Mouse (Mus musculus): ENCODE measurements around the gene Fhl2. TPM values are rescaled to one million over a fixed set of nuclear protein-coding genes. Genes with fewer than 3 reads are reported as not detected.
A peak's percentile ranks its signal among the peaks of the same experiment; 100 is the strongest.
"Not testable (repeated sequence)": the region's sequence is repeated elsewhere in the genome, so short reads cannot be mapped to it uniquely, and the experiment has no call there.

Fhl2 gene
- polyA plus RNA-seq, 1 experiment from 2014 or later, result 145 TPM

- TF ChIP-seq CTCF (IDR thresholded peaks at IDR 0.05; ENCODE audit: low read depth), result peak; percentile 76
- H3K4me2 ChIP-seq (ENCODE audit: low read length), result no peak overlapping the region
- no peak overlapping the region for H3K4me3 ChIP-seq (replicated peaks; ENCODE audit: low read depth, low read length)
- H3K4me1 ChIP-seq (replicated peaks; ENCODE audit: insufficient read depth, low read length), result peaks cover 3% of the 10 kb centered on the region
- H3K36me3 ChIP-seq (ENCODE audit: insufficient read depth, low read length), result peaks cover 8% of the 10 kb centered on the region; the same call in 1 of the 2 replicates
- ATAC-seq (replicated peaks; ENCODE audit: low FRiP score, low read depth) (peak; percentile 63), DNase-seq (ENCODE audit: low spot score) (peak; percentile 74)
- WGBS, result 59% methylated on average over 4 of the region's 4 CpGs
- H3K9ac ChIP-seq (ENCODE audit: low read depth, low read length), result no peak overlapping the region
- no peak overlapping the region for H3K27ac ChIP-seq
- no peaks in the 10 kb centered on the region for H3K27me3 ChIP-seq (ENCODE audit: insufficient read depth, low read length)
- no peaks in the 10 kb centered on the region for H3K9me3 ChIP-seq (replicated peaks; ENCODE audit: low read length)
These were observed 53.5 kb downstream of the Fhl2 start for GRCm38 (mm10) chr1:43143284-43143683.

GRCm38 (mm10) chr1:43142849-43143248 lies 53.9 kb downstream of the Fhl2 start:
- 66% methylated on average over 6 of the region's 6 CpGs for WGBS
- H3K4me1 ChIP-seq (replicated peaks; ENCODE audit: insufficient read depth, low read length), result peaks cover 3% of the 10 kb centered on the region
- no peak overlapping the region for H3K9ac ChIP-seq (ENCODE audit: low read depth, low read length)
- H3K36me3 ChIP-seq (ENCODE audit: insufficient read depth, low read length), result peaks cover 8% of the 10 kb centered on the region; the same call in 1 of the 2 replicates
- H3K4me2 ChIP-seq (ENCODE audit: low read length), result no peak overlapping the region
- H3K27me3 ChIP-seq (ENCODE audit: insufficient read depth, low read length), result no peaks in the 10 kb centered on the region
- no peak for TF ChIP-seq CTCF (IDR thresholded peaks at IDR 0.05; ENCODE audit: low read depth)
- H3K9me3 ChIP-seq (replicated peaks; ENCODE audit: low read length), result no peaks in the 10 kb centered on the region
- DNase-seq (ENCODE audit: low spot score) (no peak), ATAC-seq (replicated peaks; ENCODE audit: low FRiP score, low read depth) (no peak)
- no peak overlapping the region for H3K4me3 ChIP-seq (replicated peaks; ENCODE audit: low read depth, low read length)
- H3K27ac ChIP-seq, result no peak overlapping the region

GRCm38 (mm10) chr1:43141555-43141961 lies 55.2 kb downstream of the Fhl2 start:
- 71% methylated on average over 11 of the region's 11 CpGs for WGBS
- Histone ChIP-seq H3K9ac (ENCODE audit: low read depth, low read length) (no peak overlapping the region), H3K27ac (no peak overlapping the region), H3K4me2 (ENCODE audit: low read length) (no peak overlapping the region), H3K9me3 (replicated peaks; ENCODE audit: low read length) (no peaks in the 10 kb centered on the region), H3K27me3 (ENCODE audit: insufficient read depth, low read length) (no peaks in the 10 kb centered on the region), H3K36me3 (ENCODE audit: insufficient read depth, low read length) (peaks cover 15% of the 10 kb centered on the region; the same call in 1 of the 2 replicates), H3K4me3 (replicated peaks; ENCODE audit: low read depth, low read length) (no peak overlapping the region), H3K4me1 (replicated peaks; ENCODE audit: insufficient read depth, low read length) (peaks cover 3% of the 10 kb centered on the region)
- no peak for DNase-seq (ENCODE audit: low spot score)
- ATAC-seq (replicated peaks; ENCODE audit: low FRiP score, low read depth), result no peak
- TF ChIP-seq CTCF (IDR thresholded peaks at IDR 0.05; ENCODE audit: low read depth), result no peak

- H3K36me3 ChIP-seq (ENCODE audit: insufficient read depth, low read length), result 0 out of 2 replicates have a peak, but pooled peaks cover 9% of the 10 kb centered on the region
- H3K9me3 ChIP-seq (replicated peaks; ENCODE audit: low read length), result no peaks in the 10 kb centered on the region
- peaks cover 3% of the 10 kb centered on the region; the same call in 1 of the 2 replicates for H3K4me1 ChIP-seq (replicated peaks; ENCODE audit: insufficient read depth, low read length)
- no peak overlapping the region for H3K9ac ChIP-seq (ENCODE audit: low read depth, low read length)
- DNase-seq (ENCODE audit: low spot score) (peak; percentile 93), ATAC-seq (replicated peaks; ENCODE audit: low FRiP score, low read depth) (peak; percentile 69)
- 52% methylated on average over 8 of the region's 8 CpGs for WGBS
- peak; percentile 97 for TF ChIP-seq CTCF (IDR thresholded peaks at IDR 0.05; ENCODE audit: low read depth)
- H3K27me3 ChIP-seq (ENCODE audit: insufficient read depth, low read length), result no peaks in the 10 kb centered on the region
- no peak overlapping the region for H3K27ac ChIP-seq
- H3K4me3 ChIP-seq (replicated peaks; ENCODE audit: low read depth, low read length), result no peak overlapping the region
- H3K4me2 ChIP-seq (ENCODE audit: low read length), result no peak overlapping the region
These were observed 57.1 kb downstream of the Fhl2 start for GRCm38 (mm10) chr1:43139587-43140266.

- H3K27ac ChIP-seq, result no peak overlapping the region
- no peaks in the 10 kb centered on the region for H3K27me3 ChIP-seq (ENCODE audit: insufficient read depth, low read length)
- H3K9ac ChIP-seq (ENCODE audit: low read depth, low read length), result no peak overlapping the region
- DNase-seq (ENCODE audit: low spot score) (no peak), ATAC-seq (replicated peaks; ENCODE audit: low FRiP score, low read depth) (no peak)
- H3K4me2 ChIP-seq (ENCODE audit: low read length), result no peak overlapping the region
- H3K4me3 ChIP-seq (replicated peaks; ENCODE audit: low read depth, low read length), result no peak overlapping the region
- no peaks in the 10 kb centered on the region for H3K9me3 ChIP-seq (replicated peaks; ENCODE audit: low read length)
- 0 out of 2 replicates have a peak, but pooled peaks cover 9% of the 10 kb centered on the region for H3K36me3 ChIP-seq (ENCODE audit: insufficient read depth, low read length)
- peak; percentile 51 for TF ChIP-seq CTCF (IDR thresholded peaks at IDR 0.05; ENCODE audit: low read depth)
- H3K4me1 ChIP-seq (replicated peaks; ENCODE audit: insufficient read depth, low read length), result no peaks in the 10 kb centered on the region
- 70% methylated on average over 15 of the region's 15 CpGs for WGBS
These were observed 58.4 kb downstream of the Fhl2 start for GRCm38 (mm10) chr1:43138268-43138812.

GRCm38 (mm10) chr1:43137334-43137733 lies 59.5 kb downstream of the Fhl2 start:
- WGBS, result 76% methylated on average over 5 of the region's 5 CpGs
- Histone ChIP-seq H3K36me3 (ENCODE audit: insufficient read depth, low read length) (0 out of 2 replicates have a peak, but pooled peaks cover 9% of the 10 kb centered on the region), H3K9ac (ENCODE audit: low read depth, low read length) (no peak overlapping the region), H3K4me3 (replicated peaks; ENCODE audit: low read depth, low read length) (no peak overlapping the region), H3K4me1 (replicated peaks; ENCODE audit: insufficient read depth, low read length) (no peaks in the 10 kb centered on the region), H3K27me3 (ENCODE audit: insufficient read depth, low read length) (no peaks in the 10 kb centered on the region), H3K9me3 (replicated peaks; ENCODE audit: low read length) (no peaks in the 10 kb centered on the region), H3K27ac (no peak overlapping the region), H3K4me2 (ENCODE audit: low read length) (no peak overlapping the region)
- no peak for DNase-seq (ENCODE audit: low spot score)
- no peak for TF ChIP-seq CTCF (IDR thresholded peaks at IDR 0.05; ENCODE audit: low read depth)
- ATAC-seq (replicated peaks; ENCODE audit: low FRiP score, low read depth), result no peak

- not testable (repeated sequence) for H3K36me3 ChIP-seq (ENCODE audit: insufficient read depth, low read length); DNase-seq (ENCODE audit: low spot score); H3K4me1 ChIP-seq (replicated peaks; ENCODE audit: insufficient read depth, low read length); ATAC-seq (replicated peaks; ENCODE audit: low FRiP score, low read depth); H3K9me3 ChIP-seq (replicated peaks; ENCODE audit: low read length); H3K9ac ChIP-seq (ENCODE audit: low read depth, low read length); H3K4me3 ChIP-seq (replicated peaks; ENCODE audit: low read depth, low read length); H3K27ac ChIP-seq; H3K4me2 ChIP-seq (ENCODE audit: low read length); H3K27me3 ChIP-seq (ENCODE audit: insufficient read depth, low read length)
- 78% methylated on average over 2 of the region's 2 CpGs for WGBS
These were observed 60.2 kb downstream of the Fhl2 start for GRCm38 (mm10) chr1:43136488-43137029.
